Mouse (Mus musculus) myocyte (in vitro differentiated cells): Measurements from ENCODE around the gene Pcp4l1. TPM values are rescaled to one million over a fixed set of nuclear protein-coding genes. Genes with fewer than 3 reads are reported as not detected.

Experiments
- H3K27me3 ChIP-seq: one replicate; pipeline ENCODE4 v1.6.1; 2011; ENCODE audit not compliant: control insufficient read depth, insufficient read depth, insufficient read length
- H3K36me3 ChIP-seq: one replicate; pipeline ENCODE4 v1.6.1; 2011; ENCODE audit not compliant: control insufficient read depth, insufficient read depth
- H3K4me2 ChIP-seq: one replicate; pipeline ENCODE4 v1.6.1; 2011; ENCODE audit warnings: low read depth, control low read depth
- H3K4me3 ChIP-seq: one replicate; pipeline ENCODE4 v1.5.1; 2011; ENCODE audit warnings: mild to moderate bottlenecking, control low read depth, moderate library complexity
- H3K79me2 ChIP-seq: one replicate; pipeline ENCODE4 v1.6.1; 2011; ENCODE audit not compliant: control insufficient read depth, insufficient read depth
- H3ac ChIP-seq: one replicate; pipeline ENCODE4 v1.6.1; 2011; ENCODE audit not compliant: control insufficient read depth, insufficient read length
- CEBPB ChIP-seq: IDR thresholded peaks from 2 replicates; pipeline ENCODE4 v1.6.1; 2011; ENCODE audit warnings: mild to moderate bottlenecking, moderate library complexity; ENCODE audit not compliant: poor library complexity, insufficient read depth, severe bottlenecking
- E2F4 ChIP-seq: IDR thresholded peaks from one replicate; pipeline ENCODE4 v1.6.1; 2011; ENCODE audit warnings: mild to moderate bottlenecking, control low read depth, moderate library complexity; ENCODE audit not compliant: insufficient read depth
- MAX ChIP-seq: IDR thresholded peaks from one replicate; pipeline ENCODE4 v1.6.1; 2011; ENCODE audit warnings: low read depth, mild to moderate bottlenecking, control low read depth
- MYOD1 ChIP-seq, 3 experiments: IDR thresholded peaks; one replicate each; pipeline ENCODE4 v1.6.1; 2011; ENCODE audit warnings: control low read depth in 2 of 3, low read depth in 2 of 3, mild to moderate bottlenecking in 2 of 3, moderate library complexity in 1 of 3; ENCODE audit not compliant: insufficient read length in 2 of 3, control insufficient read depth in 1 of 3
- MYOG ChIP-seq, 3 experiments: IDR thresholded peaks; one replicate each; pipeline ENCODE4 v1.6.1; 2011; ENCODE audit warnings: control low read depth in 2 of 3, low read depth in 2 of 3, mild to moderate bottlenecking in 2 of 3; ENCODE audit not compliant: insufficient read length in 2 of 3, control insufficient read depth in 1 of 3, insufficient read depth in 1 of 3
- POLR2A ChIP-seq: IDR thresholded peaks from one replicate; pipeline ENCODE4 v1.6.1; 2011; ENCODE audit warnings: low read depth, mild to moderate bottlenecking, control low read depth, moderate library complexity; ENCODE audit not compliant: insufficient read length
- POLR2AphosphoS2 ChIP-seq: IDR thresholded peaks from one replicate; pipeline ENCODE4 v1.6.1; 2011; ENCODE audit warnings: low read depth, control low read depth; ENCODE audit not compliant: insufficient read length
- REST ChIP-seq: IDR thresholded peaks from one replicate; pipeline ENCODE4 v1.6.1; 2011; ENCODE audit warnings: mild to moderate bottlenecking, control low read depth, moderate library complexity; ENCODE audit not compliant: insufficient read depth, insufficient read length
- SRF ChIP-seq: IDR thresholded peaks from one replicate; pipeline ENCODE4 v1.6.1; 2011; ENCODE audit warnings: low read depth; ENCODE audit not compliant: control insufficient read depth, insufficient read length
- TCF12 ChIP-seq: IDR thresholded peaks from one replicate; pipeline ENCODE4 v1.6.1; 2011; ENCODE audit warnings: mild to moderate bottlenecking, control low read depth; ENCODE audit not compliant: poor library complexity, insufficient read depth, severe bottlenecking
- TCF3 ChIP-seq: IDR thresholded peaks from one replicate; pipeline ENCODE4 v1.6.1; 2011; ENCODE audit warnings: low read depth, control low read depth; ENCODE audit not compliant: insufficient read length
- USF1 ChIP-seq: IDR thresholded peaks from one replicate; pipeline ENCODE4 v1.6.1; 2011; ENCODE audit warnings: low read depth, mild to moderate bottlenecking, control low read depth, moderate library complexity
- polyA plus RNA-seq: library from polyadenylated mRNA; unstranded; fragments of >200 nt; fragmentation: generic; extraction: Trizol; gene quantifications from one replicate; pipeline ENCODE4 v1.2.1, GENCODE M21; 2012; ENCODE audit warnings: missing spikeins

Gene Pcp4l1
- polyA plus RNA-seq, 1 experiment = 0.05 TPM

GRCm38 (mm10) chr1:171227879-171228278 is 31.8 kb upstream of the Pcp4l1 start:
- no peak overlapping the region for H3K4me2 ChIP-seq
- peaks cover 4% of the 10 kb centered on the region for H3K36me3 ChIP-seq
- no peaks in the 10 kb centered on the region for H3K79me2 ChIP-seq
- TF ChIP-seq POLR2A (no peak), SRF (no peak), CEBPB (no peak), REST (no peak)
- no peak overlapping the region for H3ac ChIP-seq
- no peaks in the 10 kb centered on the region for H3K27me3 ChIP-seq
- H3K4me3 ChIP-seq = no peak overlapping the region

DNA sequence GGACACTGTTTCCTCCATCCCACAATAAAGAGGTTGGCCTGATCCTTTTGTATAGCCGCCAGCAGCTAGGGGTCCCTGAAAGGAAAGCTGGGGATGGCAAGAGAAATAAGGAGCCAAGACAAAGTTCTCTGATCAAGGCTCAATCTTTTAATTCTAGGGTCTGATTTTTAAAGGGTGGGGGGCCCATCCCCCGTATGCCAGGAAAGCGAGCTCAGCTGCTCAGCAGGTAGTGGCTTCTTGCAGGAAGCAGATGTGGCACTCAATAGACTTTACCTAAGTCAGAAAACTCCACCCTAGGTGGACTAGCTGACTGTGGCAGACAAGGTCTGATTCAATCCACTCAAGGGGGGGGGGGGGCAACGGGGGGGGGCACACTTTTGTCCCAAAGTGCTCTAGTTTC is 30.7 kb upstream of the Pcp4l1 start:
- TF ChIP-seq MYOG (IDR thresholded peaks at IDR 0.05; ENCODE audit: control insufficient read depth in 1 of 3, insufficient read depth in 1 of 3, insufficient read length in 2 of 3, low read depth in 2 of 3) = no peak
- no peak for TF ChIP-seq TCF12
- TF ChIP-seq MAX = no peak
- no peak for TF ChIP-seq POLR2A
- no peak for TF ChIP-seq SRF
- TF ChIP-seq MYOD1 (IDR thresholded peaks at IDR 0.05; ENCODE audit: control insufficient read depth in 1 of 3, insufficient read length in 2 of 3, low read depth in 2 of 3) = no peak
- no peak for TF ChIP-seq USF1
- TF ChIP-seq REST = no peak
- no peak for TF ChIP-seq CEBPB
- TF ChIP-seq E2F4 = no peak
- no peak for TF ChIP-seq POLR2AphosphoS2
- no peak for TF ChIP-seq TCF3
- no peak overlapping the region for H3K4me3 ChIP-seq
- H3K27me3 ChIP-seq = no peaks in the 10 kb centered on the region
- H3K4me2 ChIP-seq = no peak overlapping the region
- H3ac ChIP-seq = no peak overlapping the region
- no peaks in the 10 kb centered on the region for H3K79me2 ChIP-seq
- peaks cover 3% of the 10 kb centered on the region for H3K36me3 ChIP-seq

- Histone ChIP-seq H3ac (no peak within 1 kb of the TSS), H3K4me2 (no peak within 1 kb of the TSS), H3K36me3 (peaks cover 3% of the 10 kb centered on the region), H3K79me2 (no peaks in the 10 kb centered on the region), H3K27me3 (no peaks in the 10 kb centered on the region), H3K4me3 (no peak within 1 kb of the TSS)
- no peak for TF ChIP-seq TCF12
- TF ChIP-seq POLR2AphosphoS2 = no peak
- no peak for TF ChIP-seq REST
- TF ChIP-seq MYOD1 (IDR thresholded peaks at IDR 0.05; ENCODE audit: control insufficient read depth in 1 of 3, insufficient read length in 2 of 3, low read depth in 2 of 3) = no peak
- TF ChIP-seq MYOG (IDR thresholded peaks at IDR 0.05; ENCODE audit: control insufficient read depth in 1 of 3, insufficient read depth in 1 of 3, insufficient read length in 2 of 3, low read depth in 2 of 3) = no peak
- no peak for TF ChIP-seq POLR2A
- TF ChIP-seq MAX = no peak
- no peak for TF ChIP-seq CEBPB
- no peak for TF ChIP-seq TCF3
- no peak for TF ChIP-seq SRF
- TF ChIP-seq E2F4 = no peak
- no peak for TF ChIP-seq USF1
Observed at GRCm38 (mm10) chr1:171224857-171225256, 28.8 kb upstream of the Pcp4l1 start, which contains the start of gene Apoa2. Gene Apoa2 (plus strand): TSS chr1:171225054.

DNA sequence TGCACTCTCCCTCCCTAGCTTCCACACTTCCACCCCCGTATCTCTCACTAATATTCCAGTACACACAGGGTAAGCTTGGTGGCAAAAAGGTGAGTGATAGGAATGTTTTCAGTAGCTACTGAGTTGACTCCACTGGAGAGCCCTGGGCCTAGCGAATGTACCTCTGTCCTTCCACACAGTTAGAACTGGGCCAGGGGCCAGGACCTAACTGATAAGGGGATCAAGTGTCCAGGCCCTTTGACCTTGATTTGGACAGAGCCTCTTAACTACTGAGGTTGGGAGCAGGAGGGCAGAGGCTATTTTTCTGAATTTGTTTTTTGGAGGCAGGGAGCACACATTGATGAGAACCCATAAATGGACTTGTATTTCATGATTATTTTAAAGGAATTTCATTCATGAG is 27.7 kb upstream of the Pcp4l1 start:
- H3K79me2 ChIP-seq = no peaks in the 10 kb centered on the region
- H3K4me2 ChIP-seq = no peak overlapping the region
- TF ChIP-seq USF1 (no peak), MYOD1 (IDR thresholded peaks at IDR 0.05; ENCODE audit: control insufficient read depth in 1 of 3, insufficient read length in 2 of 3, low read depth in 2 of 3) (no peak), POLR2A (no peak), REST (no peak), POLR2AphosphoS2 (no peak), MAX (no peak), SRF (no peak), MYOG (IDR thresholded peaks at IDR 0.05; ENCODE audit: control insufficient read depth in 1 of 3, insufficient read depth in 1 of 3, insufficient read length in 2 of 3, low read depth in 2 of 3) (no peak), TCF3 (no peak), E2F4 (no peak), CEBPB (no peak), TCF12 (no peak)
- no peak overlapping the region for H3K4me3 ChIP-seq
- no peak overlapping the region for H3ac ChIP-seq
- no peaks in the 10 kb centered on the region for H3K27me3 ChIP-seq
- peaks cover 2% of the 10 kb centered on the region for H3K36me3 ChIP-seq

GRCm38 (mm10) chr1:171223168-171223567 is 27.1 kb upstream of the Pcp4l1 start:
- H3K27me3 ChIP-seq = no peaks in the 10 kb centered on the region
- peak overlapping the region; percentile 36 for H3K4me2 ChIP-seq
- no peaks in the 10 kb centered on the region for H3K79me2 ChIP-seq
- peaks cover 4% of the 10 kb centered on the region for H3K36me3 ChIP-seq
- H3K4me3 ChIP-seq = peak overlapping the region; percentile 70
- no peak overlapping the region for H3ac ChIP-seq
- TF ChIP-seq TCF3 = no peak
- no peak for TF ChIP-seq SRF
- no peak for TF ChIP-seq POLR2AphosphoS2
- no peak for TF ChIP-seq POLR2A
- no peak for TF ChIP-seq REST
- no peak for TF ChIP-seq TCF12
- no peak for TF ChIP-seq MYOD1 (IDR thresholded peaks at IDR 0.05; ENCODE audit: control insufficient read depth in 1 of 3, insufficient read length in 2 of 3, low read depth in 2 of 3)
- TF ChIP-seq MAX = no peak
- TF ChIP-seq USF1 = no peak
- TF ChIP-seq CEBPB = no peak
